Mouse (Mus musculus): ENCODE data around the gene Tmem221. TPM values are rescaled to one million over a fixed set of nuclear protein-coding genes. Genes with fewer than 3 reads are reported as not detected.
A peak's percentile ranks its signal among the peaks of the same experiment; 100 is the strongest.

Gene Tmem221
- polyA plus RNA-seq, 1 experiment from 2014 or later = 1.0 TPM

DNA sequence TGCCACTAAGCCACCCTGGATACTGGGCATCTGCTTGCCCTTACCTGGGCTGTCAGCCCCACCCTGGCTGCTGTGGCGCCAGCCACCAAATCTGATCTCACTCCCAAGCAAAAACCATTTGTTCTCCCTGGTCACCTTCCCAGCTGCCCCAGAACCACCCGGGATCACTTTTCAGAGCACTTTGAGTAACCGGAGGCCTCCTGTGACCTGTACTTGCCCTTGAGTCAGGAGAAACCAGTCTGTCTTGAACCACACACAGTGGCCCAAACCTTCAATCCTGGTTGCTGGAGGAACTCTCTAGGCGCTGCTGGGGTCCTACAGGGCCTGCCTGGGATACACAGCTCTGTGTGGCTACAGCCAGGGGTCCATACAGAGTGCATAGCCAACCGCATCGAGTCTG lies 5.9 kb downstream of the Tmem221 start:
- no peak overlapping the region for H3K27ac ChIP-seq (replicated peaks)
- H3K36me3 ChIP-seq (ENCODE audit: control insufficient read depth, insufficient read depth, low read length) = peaks cover 6% of the 10 kb centered on the region; the same call in 1 of the 2 replicates
- H3K4me2 ChIP-seq (replicated peaks; ENCODE audit: low read depth) = no peak overlapping the region
- no peaks in the 10 kb centered on the region for H3K4me1 ChIP-seq (replicated peaks; ENCODE audit: control insufficient read depth, insufficient read depth)
- H3K27me3 ChIP-seq (ENCODE audit: control insufficient read depth, insufficient read depth, low read length) = no peaks in the 10 kb centered on the region
- WGBS = 45% methylated on average over 6 of the region's 6 CpGs
- H3K9me3 ChIP-seq (ENCODE audit: control insufficient read depth, low read length) = no peaks in the 10 kb centered on the region
- no peak for DNase-seq (ENCODE audit: low spot score)
- H3K9ac ChIP-seq (ENCODE audit: low read length) = no peak overlapping the region
- H3K4me3 ChIP-seq (ENCODE audit: low read depth, low read length) = no peak overlapping the region
- TF ChIP-seq CTCF (IDR thresholded peaks at IDR 0.05; ENCODE audit: low read depth) = no peak
- TF ChIP-seq EP300 (optimal IDR thresholded peaks at IDR 0.05) = no peak
- 0 out of 2 replicates have a peak, but pooled peaks have one; percentile 19 for ATAC-seq (ENCODE audit: low FRiP score, low TSS enrichment)

- ATAC-seq (ENCODE audit: low FRiP score, low TSS enrichment) (no peak), DNase-seq (ENCODE audit: low spot score) (no peak)
- no peak overlapping the region for H3K9ac ChIP-seq (ENCODE audit: low read length)
- H3K9me3 ChIP-seq (ENCODE audit: control insufficient read depth, low read length) = no peaks in the 10 kb centered on the region
- peaks cover 7% of the 10 kb centered on the region; the same call in 1 of the 2 replicates for H3K36me3 ChIP-seq (ENCODE audit: control insufficient read depth, insufficient read depth, low read length)
- WGBS = 63% methylated on average over 7 of the region's 7 CpGs
- no peak for TF ChIP-seq CTCF (IDR thresholded peaks at IDR 0.05; ENCODE audit: low read depth)
- no peak for TF ChIP-seq EP300 (optimal IDR thresholded peaks at IDR 0.05)
- H3K27me3 ChIP-seq (ENCODE audit: control insufficient read depth, insufficient read depth, low read length) = no peaks in the 10 kb centered on the region
- H3K4me3 ChIP-seq (ENCODE audit: low read depth, low read length) = no peak overlapping the region
- H3K4me1 ChIP-seq (replicated peaks; ENCODE audit: control insufficient read depth, insufficient read depth) = no peaks in the 10 kb centered on the region
- H3K27ac ChIP-seq (replicated peaks) = no peak overlapping the region
- H3K4me2 ChIP-seq (replicated peaks; ENCODE audit: low read depth) = no peak overlapping the region
These were observed 7.9 kb downstream of the Tmem221 start for GRCm38 (mm10) chr8:71550754-71551153.

DNA sequence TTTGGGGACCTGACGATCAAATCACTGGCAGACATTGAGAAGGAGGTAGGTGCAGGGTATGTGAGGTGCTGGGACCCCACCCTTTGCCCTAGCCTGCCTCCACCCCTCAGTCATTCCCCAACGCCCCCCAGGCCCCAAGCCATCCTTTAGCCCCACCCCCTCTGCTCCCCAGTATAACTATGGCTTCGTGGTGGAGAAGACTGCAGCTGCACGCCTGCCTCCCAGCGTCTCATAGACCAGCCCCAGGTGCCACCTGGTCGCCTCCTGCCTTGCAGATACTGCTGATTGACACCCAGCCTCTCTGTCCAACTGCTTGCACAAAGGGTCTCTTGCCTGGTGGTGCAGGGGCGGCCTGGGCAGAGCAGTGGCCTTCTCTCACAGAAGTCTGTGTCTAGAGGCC lies 11.1 kb downstream of the Tmem221 start:
- no peaks in the 10 kb centered on the region for H3K4me1 ChIP-seq (replicated peaks; ENCODE audit: control insufficient read depth, insufficient read depth)
- H3K9ac ChIP-seq (ENCODE audit: low read length) = no peak overlapping the region
- H3K4me3 ChIP-seq (ENCODE audit: low read depth, low read length) = no peak overlapping the region
- no peaks in the 10 kb centered on the region for H3K9me3 ChIP-seq (ENCODE audit: control insufficient read depth, low read length)
- TF ChIP-seq CTCF (IDR thresholded peaks at IDR 0.05; ENCODE audit: low read depth) = no peak
- TF ChIP-seq EP300 (optimal IDR thresholded peaks at IDR 0.05) = no peak
- H3K27ac ChIP-seq (replicated peaks) = no peak overlapping the region
- no peak overlapping the region for H3K4me2 ChIP-seq (replicated peaks; ENCODE audit: low read depth)
- WGBS = 86% methylated on average over 7 of the region's 7 CpGs
- H3K36me3 ChIP-seq (ENCODE audit: control insufficient read depth, insufficient read depth, low read length) = peaks cover 11% of the 10 kb centered on the region; the same call in 1 of the 2 replicates
- no peaks in the 10 kb centered on the region for H3K27me3 ChIP-seq (ENCODE audit: control insufficient read depth, insufficient read depth, low read length)
- no peak for DNase-seq (ENCODE audit: low spot score)
- ATAC-seq (ENCODE audit: low FRiP score, low TSS enrichment) = no peak

GRCm38 (mm10) chr8:71545053-71545452 lies 13.6 kb downstream of the Tmem221 start:
- no peak overlapping the region for H3K4me2 ChIP-seq (replicated peaks; ENCODE audit: low read depth)

GRCm38 (mm10) chr8:71543755-71544154 lies 14.9 kb downstream of the Tmem221 start:
- Histone ChIP-seq H3K27ac (replicated peaks) (no peak overlapping the region), H3K9ac (ENCODE audit: low read length) (no peak overlapping the region; the same call in 1 of the 2 replicates), H3K9me3 (ENCODE audit: control insufficient read depth, low read length) (no peaks in the 10 kb centered on the region), H3K4me3 (ENCODE audit: low read depth, low read length) (peak overlapping the region; percentile 80; the same call in 1 of the 2 replicates), H3K27me3 (ENCODE audit: control insufficient read depth, insufficient read depth, low read length) (no peaks in the 10 kb centered on the region), H3K4me1 (replicated peaks; ENCODE audit: control insufficient read depth, insufficient read depth) (no peaks in the 10 kb centered on the region), H3K36me3 (ENCODE audit: control insufficient read depth, insufficient read depth, low read length) (peaks cover 10% of the 10 kb centered on the region; the same call in 1 of the 2 replicates), H3K4me2 (replicated peaks; ENCODE audit: low read depth) (peak overlapping the region; percentile 86)
- DNase-seq (ENCODE audit: low spot score) (no peak), ATAC-seq (ENCODE audit: low FRiP score, low TSS enrichment) (no peak)
- WGBS = 82% methylated on average over 9 of the region's 9 CpGs
- TF ChIP-seq CTCF (IDR thresholded peaks at IDR 0.05; ENCODE audit: low read depth) = no peak
- TF ChIP-seq EP300 (optimal IDR thresholded peaks at IDR 0.05) = no peak

More at GRCm38 (mm10) chr8:71545053-71545452, 13.6 kb downstream of the Tmem221 start:
- ATAC-seq (ENCODE audit: low FRiP score, low TSS enrichment) (no peak), DNase-seq (ENCODE audit: low spot score) (no peak)
- Histone ChIP-seq H3K9ac (ENCODE audit: low read length) (no peak overlapping the region), H3K4me3 (ENCODE audit: low read depth, low read length) (no peak overlapping the region), H3K36me3 (ENCODE audit: control insufficient read depth, insufficient read depth, low read length) (peaks cover 11% of the 10 kb centered on the region; the same call in 1 of the 2 replicates), H3K4me1 (replicated peaks; ENCODE audit: control insufficient read depth, insufficient read depth) (no peaks in the 10 kb centered on the region), H3K9me3 (ENCODE audit: control insufficient read depth, low read length) (no peaks in the 10 kb centered on the region), H3K27me3 (ENCODE audit: control insufficient read depth, insufficient read depth, low read length) (no peaks in the 10 kb centered on the region), H3K27ac (replicated peaks) (no peak overlapping the region)
- TF ChIP-seq CTCF (IDR thresholded peaks at IDR 0.05; ENCODE audit: low read depth) (no peak), EP300 (optimal IDR thresholded peaks at IDR 0.05) (no peak)
- WGBS = 92% methylated on average over 11 of the region's 11 CpGs

DNA sequence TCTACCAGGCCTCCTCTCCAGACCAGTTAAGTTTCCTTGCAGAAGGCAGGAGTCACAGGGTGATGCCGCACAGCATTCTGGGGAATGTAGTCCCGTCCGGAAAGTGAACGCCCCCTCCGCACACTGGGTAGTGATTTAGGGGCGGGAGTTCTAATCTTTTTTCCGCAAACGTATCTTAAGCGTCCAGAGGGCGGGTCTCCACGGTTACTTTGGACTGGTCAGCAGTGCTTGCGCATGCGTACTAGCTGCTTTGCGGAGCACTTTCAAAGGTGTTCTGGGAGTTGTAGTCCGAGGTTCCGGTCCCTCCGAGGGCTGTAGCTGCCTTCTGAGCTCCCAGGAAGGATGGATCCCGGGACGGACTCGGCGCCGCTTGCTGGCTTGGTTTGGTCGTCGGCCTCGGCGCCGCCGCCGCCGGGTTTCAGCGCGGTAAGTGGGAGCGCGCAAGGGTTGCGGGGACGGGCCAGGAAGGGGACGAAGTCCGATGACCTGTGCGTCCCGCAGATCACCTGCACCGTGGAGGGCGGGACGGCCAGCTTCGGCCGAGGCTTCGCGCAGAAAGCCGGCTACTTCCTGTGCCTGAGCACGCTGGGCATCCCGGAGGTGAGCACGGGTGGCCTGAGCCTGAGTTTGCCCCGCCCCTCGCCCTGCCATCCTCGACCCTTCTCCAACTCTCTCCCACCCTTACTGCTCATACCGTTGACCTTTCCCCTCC lies 15.9 kb downstream of the Tmem221 start, which contains the start of gene Mvb12a:
Gene Mvb12a, plus strand, starts transcription at position 291 of the 712 bp plus-strand sequence.
- peak; percentile 97 for ATAC-seq (ENCODE audit: low FRiP score, low TSS enrichment)
- H3K4me3 ChIP-seq (ENCODE audit: low read depth, low read length) = peak within 1 kb of the TSS; percentile 80
- H3K4me2 ChIP-seq (replicated peaks; ENCODE audit: low read depth) = peak within 1 kb of the TSS; percentile 86
- peak within 1 kb of the TSS; percentile 69 for H3K9ac ChIP-seq (ENCODE audit: low read length)
- no peaks in the 10 kb centered on the region; the same call in 1 of the 2 replicates for H3K4me1 ChIP-seq (replicated peaks; ENCODE audit: control insufficient read depth, insufficient read depth)
- WGBS = under 1% methylated on average over 52 of the region's 55 CpGs
- H3K9me3 ChIP-seq (ENCODE audit: control insufficient read depth, low read length) = no peaks in the 10 kb centered on the region
- peak; percentile 96 for DNase-seq (ENCODE audit: low spot score)
- TF ChIP-seq EP300 (optimal IDR thresholded peaks at IDR 0.05) (no peak), CTCF (IDR thresholded peaks at IDR 0.05; ENCODE audit: low read depth) (no peak)
- no peaks in the 10 kb centered on the region for H3K27me3 ChIP-seq (ENCODE audit: control insufficient read depth, insufficient read depth, low read length)
- peaks cover 5% of the 10 kb centered on the region; the same call in 1 of the 2 replicates for H3K36me3 ChIP-seq (ENCODE audit: control insufficient read depth, insufficient read depth, low read length)
- no peak within 1 kb of the TSS; the same call in 1 of the 2 replicates for H3K27ac ChIP-seq (replicated peaks)

Measured in stomach, postnatal 0 days (tissue).